Mouse (Mus musculus) CD4-positive, CD25-positive, alpha-beta regulatory T cell, adult 2 months (primary cell): ENCODE data around the gene Tmem56.

Source experiments
- DNase-seq: peaks from one replicate; pipeline ENCODE4 v3.0.0-alpha.2; 2012; ENCODE audit warnings: low read depth, low spot score

Gene Tmem56

DNA sequence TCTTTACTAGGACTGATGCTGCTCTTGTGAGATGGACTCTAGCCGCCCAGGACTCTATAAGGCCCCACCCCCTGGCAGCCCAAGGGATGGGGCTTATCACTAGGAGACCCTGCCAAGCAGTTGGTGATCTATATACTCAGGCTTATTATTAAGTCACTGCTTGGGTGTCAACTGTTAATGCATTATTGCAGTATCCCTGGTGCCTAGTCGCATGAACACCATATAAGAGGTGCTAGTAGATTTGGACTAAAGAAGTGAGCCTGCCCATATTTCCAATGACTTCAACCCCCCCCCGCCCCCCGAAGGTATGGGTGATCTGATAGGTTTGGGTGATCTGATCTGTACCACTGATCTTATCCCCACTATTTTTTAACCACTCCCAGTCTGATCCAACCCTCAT is at the start of gene Tmem56:
Gene Tmem56, minus strand, starts transcription at position 101 of the 400 bp plus-strand sequence.
- no peak for DNase-seq

DNA sequence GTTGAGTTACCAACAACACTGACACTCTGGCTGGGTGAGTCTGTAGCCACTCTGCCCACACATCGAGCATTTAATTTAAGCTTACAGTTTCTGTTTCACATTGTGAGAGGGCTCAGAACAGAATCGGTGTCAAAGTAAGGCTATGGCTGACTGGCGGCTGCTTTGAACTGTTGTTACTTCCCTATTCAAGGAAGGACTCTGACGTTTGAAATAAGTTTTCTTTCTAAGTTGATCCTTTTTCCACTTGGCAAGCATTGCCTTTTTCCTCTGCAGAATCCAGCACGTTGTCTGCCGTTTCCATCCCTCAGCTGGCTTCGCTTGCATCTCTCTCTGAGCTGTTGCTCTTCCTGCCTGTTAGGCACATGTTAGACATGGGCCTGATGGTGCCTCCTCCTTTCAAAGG is 47.3 kb upstream of the Tmem56 start:
- DNase-seq, result peak; percentile 38

- peak; percentile 29 for DNase-seq
Observed at GRCm38 (mm10) chr3:121329647-121330046, 46.7 kb upstream of the Tmem56 start.

GRCm38 (mm10) chr3:121327406-121327805 is 44.5 kb upstream of the Tmem56 start:
- no peak for DNase-seq

DNA sequence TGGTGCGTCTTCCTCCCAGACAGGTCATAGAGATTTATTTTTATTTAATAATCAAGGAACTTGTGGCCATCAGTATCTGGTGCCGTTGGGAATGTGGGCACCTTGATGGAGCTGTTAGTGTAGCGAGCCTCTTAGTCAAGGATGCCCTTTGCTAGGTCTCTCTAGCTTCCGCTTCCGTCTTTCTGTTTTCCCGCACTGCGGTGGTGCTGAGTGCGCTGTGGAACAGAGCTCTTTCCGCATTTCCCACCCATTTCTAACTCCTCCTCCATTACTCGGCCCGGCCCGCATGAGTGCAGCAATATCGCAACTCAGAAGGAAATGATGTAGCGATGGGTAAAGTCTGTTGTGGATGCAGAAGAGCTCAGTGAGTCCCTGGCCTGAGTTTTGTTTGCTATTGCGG is 40.5 kb upstream of the Tmem56 start:
- no peak for DNase-seq

GRCm38 (mm10) chr3:121320896-121321295 is 38.0 kb upstream of the Tmem56 start:
- no peak for DNase-seq

- no peak for DNase-seq
Observed at GRCm38 (mm10) chr3:121319906-121320305, 37.0 kb upstream of the Tmem56 start.

- no peak for DNase-seq
Observed at GRCm38 (mm10) chr3:121315498-121315897, 32.6 kb upstream of the Tmem56 start.

GRCm38 (mm10) chr3:121314149-121314548 is 31.3 kb upstream of the Tmem56 start:
- DNase-seq, result no peak

DNA sequence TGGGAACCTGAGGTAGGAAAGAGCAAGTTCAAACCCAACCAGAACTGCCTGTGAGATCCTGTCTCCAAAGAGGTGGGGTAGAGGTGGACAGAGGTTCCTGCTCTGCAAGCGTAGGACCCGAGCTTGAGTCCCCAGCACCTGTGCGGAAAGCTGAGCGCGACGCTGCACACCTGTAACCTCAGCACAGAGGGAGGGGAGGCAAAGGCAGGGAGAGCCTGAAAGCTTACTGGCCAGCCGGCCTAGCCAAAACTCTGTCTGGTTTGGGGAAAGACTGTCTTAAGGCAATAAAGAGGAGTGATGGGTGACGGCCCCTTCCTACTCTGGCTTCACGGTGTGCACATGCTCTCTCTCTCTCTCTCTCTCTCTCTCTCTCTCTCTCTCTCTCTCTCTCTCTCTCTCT is 30.1 kb upstream of the Tmem56 start:
- no peak for DNase-seq

- DNase-seq, result peak; percentile 15
Observed at GRCm38 (mm10) chr3:121312426-121312825, 29.5 kb upstream of the Tmem56 start.

- DNase-seq, result no peak
Observed at GRCm38 (mm10) chr3:121309896-121310714, 27.2 kb upstream of the Tmem56 start.

DNA sequence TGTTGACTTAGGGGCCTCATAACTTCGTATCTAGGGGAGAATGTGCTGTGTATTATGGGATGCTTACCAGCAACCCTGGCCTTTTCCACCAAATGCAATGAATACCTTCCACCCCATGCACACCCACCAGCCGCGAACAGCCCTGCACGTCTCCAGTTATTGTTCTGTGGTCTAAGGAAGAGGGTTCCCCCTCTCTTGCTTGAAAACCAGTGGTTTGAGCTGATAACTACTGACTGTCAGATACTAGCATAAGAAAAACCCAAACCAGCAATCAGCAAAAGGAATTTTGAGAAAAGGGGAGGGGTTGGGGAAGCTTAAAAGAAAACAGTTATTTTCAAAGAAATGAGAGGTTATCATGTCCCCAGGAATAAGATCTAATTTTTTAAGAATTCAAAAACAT is 26.5 kb upstream of the Tmem56 start:
- no peak for DNase-seq

- no peak for DNase-seq
Observed at GRCm38 (mm10) chr3:121308935-121309334, 26.0 kb upstream of the Tmem56 start.

GRCm38 (mm10) chr3:121307532-121308234 is 24.8 kb upstream of the Tmem56 start:
- DNase-seq, result peak; percentile 82

GRCm38 (mm10) chr3:121306641-121307040 is 23.7 kb upstream of the Tmem56 start:
- DNase-seq, result peak; percentile 53

GRCm38 (mm10) chr3:121294200-121294599 is 11.3 kb upstream of the Tmem56 start:
- no peak for DNase-seq

- peak; percentile 98 for DNase-seq
Observed at GRCm38 (mm10) chr3:121291560-121292258, 8.8 kb upstream of the Tmem56 start, which contains the start of gene Alg14. Alg14 (plus strand) TSS chr3:121291773.

DNA sequence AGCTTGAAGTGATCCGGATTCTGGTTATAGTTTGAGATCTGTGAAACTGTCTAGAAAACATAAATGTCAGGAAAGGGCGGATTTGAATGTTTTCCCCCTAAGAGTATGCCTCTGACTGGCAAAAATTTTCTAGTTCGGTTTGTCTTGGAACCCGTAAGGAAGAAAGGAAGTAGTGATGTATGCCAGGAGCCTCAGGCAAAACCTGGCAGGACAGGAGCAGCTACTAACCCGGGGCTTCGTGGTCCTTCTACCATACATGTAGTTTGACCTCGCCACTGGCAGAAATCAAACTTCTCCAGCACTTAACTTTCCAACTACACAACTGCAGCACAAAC is 8.3 kb upstream of the Tmem56 start:
- no peak for DNase-seq

DNA sequence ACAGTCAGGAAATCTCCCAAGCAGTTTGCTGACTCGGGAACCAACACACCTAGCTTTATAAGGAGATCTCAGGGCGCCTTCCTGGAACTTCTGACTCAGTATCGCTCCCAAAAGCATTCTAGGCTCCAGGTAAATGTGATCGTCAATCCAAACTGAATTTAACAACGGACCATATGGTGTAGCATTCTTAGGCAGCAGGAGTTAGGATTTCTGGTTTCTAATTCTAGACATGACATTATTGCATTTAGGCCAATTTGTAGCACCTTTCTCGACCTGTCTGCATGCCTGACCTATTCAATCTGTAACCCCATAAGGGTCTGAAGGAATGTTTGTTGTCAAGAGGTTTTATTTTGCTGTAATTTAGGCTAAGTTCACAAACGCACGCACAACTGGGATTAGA is 7.8 kb upstream of the Tmem56 start:
- DNase-seq, result no peak

DNA sequence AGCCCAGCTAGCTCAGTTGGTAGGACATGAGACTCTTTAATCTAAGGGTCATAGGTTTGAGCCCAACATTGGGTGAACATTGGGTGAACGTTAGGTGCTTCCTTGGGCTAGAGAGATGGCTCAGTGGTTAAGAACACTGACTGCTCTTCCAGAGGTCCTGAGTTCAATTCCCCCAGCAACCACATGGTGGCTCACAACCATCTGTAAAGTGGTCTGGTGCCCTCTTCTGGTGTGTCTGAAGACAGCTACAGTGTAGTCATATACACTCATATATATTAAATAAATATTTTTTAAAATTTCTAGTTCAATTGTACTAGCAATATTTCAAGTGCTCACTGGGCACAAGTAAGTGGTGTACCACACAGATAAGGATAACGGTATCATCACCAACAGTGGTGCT is 4.3 kb upstream of the Tmem56 start:
- no peak for DNase-seq

DNA sequence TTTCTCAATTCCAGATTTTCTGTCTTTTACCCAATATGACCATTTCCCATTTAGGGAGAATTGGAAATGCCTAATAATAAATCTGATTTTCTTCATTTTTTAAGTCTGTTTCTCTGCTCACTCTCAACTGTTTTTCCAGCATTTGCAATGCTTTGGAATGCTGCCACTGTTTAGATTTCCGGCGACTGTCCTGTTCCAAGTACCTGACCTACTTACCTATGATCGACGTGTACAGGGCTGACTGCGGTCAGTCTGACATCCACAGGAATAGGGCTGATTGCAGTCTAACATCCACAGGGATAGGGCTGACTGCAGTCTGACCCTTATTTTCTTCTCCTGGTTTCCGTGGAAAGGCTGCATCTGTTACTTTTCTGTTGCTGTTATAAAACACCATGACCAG is 2.3 kb upstream of the Tmem56 start:
- DNase-seq, result no peak
